Mouse (Mus musculus): ENCODE measurements around the gene Nckap5. TPM values are rescaled to one million over a fixed set of nuclear protein-coding genes. Genes with fewer than 3 reads are reported as not detected.

Nckap5 gene
- polyA plus RNA-seq, 1 experiment from 2014 or later: 17.7 TPM

- H3K4me3 ChIP-seq (replicated peaks): peak overlapping the region; percentile 41
- H3K27ac ChIP-seq: peak overlapping the region; percentile 14; the same call in 1 of the 2 replicates
- H3K9me3 ChIP-seq: no peaks in the 10 kb centered on the region
- peaks cover 12% of the 10 kb centered on the region for H3K27me3 ChIP-seq
- peak overlapping the region; percentile 64 for H3K4me2 ChIP-seq (replicated peaks)
- peak overlapping the region; percentile 48 for H3K9ac ChIP-seq (replicated peaks)
- peak; percentile 86 for ATAC-seq
- 3% methylated on average over 18 of the region's 18 CpGs for WGBS
- peaks cover 22% of the 10 kb centered on the region for H3K4me1 ChIP-seq (replicated peaks)
- H3K36me3 ChIP-seq: no peaks in the 10 kb centered on the region
These were observed 92.9 kb downstream of the Nckap5 start for GRCm38 (mm10) chr1:126737554-126738290.

DNA sequence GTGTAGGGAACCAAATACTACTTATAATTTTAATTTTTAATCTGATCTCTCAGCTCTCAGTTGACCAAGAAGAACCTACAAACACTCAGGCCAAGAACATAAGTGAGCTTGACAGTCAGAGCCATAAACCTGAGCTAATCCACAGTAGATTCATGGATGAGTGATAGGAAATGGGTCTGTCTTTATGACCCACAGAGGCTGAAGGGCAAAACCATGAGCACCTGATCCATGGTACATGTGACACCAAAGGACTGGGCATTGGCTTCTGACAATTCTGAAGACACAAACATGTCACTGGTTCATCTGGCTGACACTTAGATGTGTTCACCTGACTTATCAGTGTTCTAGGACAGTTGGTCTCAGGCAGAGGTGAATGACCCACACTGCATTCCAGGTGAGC is 98.9 kb downstream of the Nckap5 start:
- ATAC-seq: no peak
- no peak overlapping the region for H3K9ac ChIP-seq (replicated peaks)
- peaks cover 12% of the 10 kb centered on the region; the same call in 1 of the 2 replicates for H3K27me3 ChIP-seq
- peaks cover 12% of the 10 kb centered on the region for H3K4me1 ChIP-seq (replicated peaks)
- no peaks in the 10 kb centered on the region for H3K9me3 ChIP-seq
- no peak overlapping the region for H3K4me2 ChIP-seq (replicated peaks)
- no peak overlapping the region for H3K27ac ChIP-seq
- no peaks in the 10 kb centered on the region for H3K36me3 ChIP-seq
- no peak overlapping the region for H3K4me3 ChIP-seq (replicated peaks)

DNA sequence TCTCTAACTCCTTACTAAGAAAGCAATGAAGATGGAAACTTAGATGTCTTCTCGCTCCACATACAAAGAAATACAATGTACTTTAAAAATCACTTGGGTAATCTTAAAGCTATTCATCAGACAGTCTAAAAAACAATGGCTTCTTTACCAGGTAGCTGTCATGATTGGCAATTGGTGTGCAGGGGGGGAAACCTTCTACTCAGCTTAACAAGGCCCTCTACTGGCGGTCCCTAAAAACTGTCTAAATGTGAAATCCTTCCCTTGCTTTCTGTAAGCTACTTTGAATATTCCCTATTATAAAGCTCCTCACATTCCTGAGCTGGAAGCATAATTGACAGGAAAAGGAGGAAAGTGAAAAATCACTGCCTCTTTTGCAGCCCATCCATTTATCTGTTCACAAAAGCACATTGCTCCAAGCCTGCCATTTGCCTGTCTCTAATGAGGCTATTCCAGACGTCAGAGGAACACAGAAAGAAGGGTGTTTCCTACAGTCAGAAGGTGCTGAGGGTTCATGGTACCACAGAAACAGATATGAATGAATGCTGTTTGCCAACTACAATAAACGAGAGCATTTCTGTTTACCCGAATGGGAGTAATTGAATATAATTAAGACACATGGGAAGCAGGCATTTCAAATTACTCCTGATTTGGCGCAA is 104.1 kb downstream of the Nckap5 start:
- 55% methylated on average over 6 of the region's 6 CpGs for WGBS

GRCm38 (mm10) chr1:126725628-126726367 is 104.8 kb downstream of the Nckap5 start:
- no peak overlapping the region for H3K9ac ChIP-seq (replicated peaks)
- H3K27me3 ChIP-seq: 0 out of 2 replicates have a peak, but pooled peaks cover 3% of the 10 kb centered on the region
- WGBS: 73% methylated on average over 9 of the region's 9 CpGs
- no peaks in the 10 kb centered on the region for H3K9me3 ChIP-seq
- no peaks in the 10 kb centered on the region for H3K36me3 ChIP-seq
- H3K4me3 ChIP-seq (replicated peaks): no peak overlapping the region
- peak; percentile 53; the same call in 1 of the 2 replicates for ATAC-seq
- H3K4me1 ChIP-seq (replicated peaks): peaks cover 17% of the 10 kb centered on the region; the same call in 1 of the 2 replicates
- no peak overlapping the region; the same call in 1 of the 2 replicates for H3K27ac ChIP-seq
- H3K4me2 ChIP-seq (replicated peaks): no peak overlapping the region

More for the DNA sequence above, 104.1 kb downstream of the Nckap5 start:
- H3K4me1 ChIP-seq (replicated peaks): peaks cover 17% of the 10 kb centered on the region; the same call in 1 of the 2 replicates
- no peaks in the 10 kb centered on the region for H3K36me3 ChIP-seq
- no peak overlapping the region for H3K27ac ChIP-seq
- H3K4me3 ChIP-seq (replicated peaks): no peak overlapping the region
- H3K9me3 ChIP-seq: no peaks in the 10 kb centered on the region
- no peak overlapping the region for H3K4me2 ChIP-seq (replicated peaks)
- ATAC-seq: 0 out of 2 replicates have a peak, but pooled peaks have one; percentile 56
- H3K27me3 ChIP-seq: 0 out of 2 replicates have a peak, but pooled peaks cover 3% of the 10 kb centered on the region
- no peak overlapping the region for H3K9ac ChIP-seq (replicated peaks)

- Histone ChIP-seq H3K36me3 (no peaks in the 10 kb centered on the region), H3K27ac (no peak overlapping the region), H3K4me3 (replicated peaks) (no peak overlapping the region), H3K4me1 (replicated peaks) (peaks cover 12% of the 10 kb centered on the region; the same call in 1 of the 2 replicates), H3K4me2 (replicated peaks) (no peak overlapping the region), H3K9me3 (no peaks in the 10 kb centered on the region), H3K27me3 (no peaks in the 10 kb centered on the region), H3K9ac (replicated peaks) (no peak overlapping the region)
- ATAC-seq: no peak
- WGBS: 85% methylated on average over 1 of the region's 1 CpGs
These were observed 108.7 kb downstream of the Nckap5 start for GRCm38 (mm10) chr1:126721917-126722316.

DNA sequence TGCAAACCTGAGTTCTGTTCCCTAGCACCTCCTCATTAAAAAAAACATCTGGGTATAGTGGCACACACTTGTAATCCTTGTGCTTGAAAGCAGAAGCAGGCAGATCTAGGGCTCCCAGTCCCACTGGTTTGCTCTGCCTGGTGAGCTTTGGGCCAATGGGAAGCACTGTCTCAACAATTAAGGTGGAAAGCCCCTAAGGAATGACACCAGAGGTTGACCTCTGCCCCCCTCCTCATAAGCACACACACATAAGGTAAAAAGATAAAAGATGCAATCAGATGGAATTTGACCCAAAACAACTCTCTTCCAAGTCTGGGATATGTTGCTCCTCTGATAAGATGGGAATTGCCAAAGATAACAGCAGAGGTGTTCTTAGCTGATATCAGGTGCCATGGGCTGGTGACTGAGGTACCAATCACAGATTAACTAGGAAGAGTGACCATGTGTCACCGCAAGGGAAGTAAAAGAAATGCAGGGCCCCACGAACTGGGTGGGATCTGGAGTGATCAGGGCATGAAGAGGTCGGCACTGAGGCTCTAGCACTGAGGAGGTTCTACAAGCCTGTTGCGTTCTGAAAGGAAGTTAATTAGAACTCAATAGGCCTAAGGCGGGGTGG is 110.8 kb downstream of the Nckap5 start:
- H3K27me3 ChIP-seq: no peaks in the 10 kb centered on the region
- H3K9me3 ChIP-seq: no peaks in the 10 kb centered on the region; the same call in 1 of the 2 replicates
- no peak overlapping the region for H3K4me3 ChIP-seq (replicated peaks)
- H3K36me3 ChIP-seq: no peaks in the 10 kb centered on the region
- H3K27ac ChIP-seq: no peak overlapping the region
- no peak for ATAC-seq
- 76% methylated on average over 5 of the region's 5 CpGs for WGBS
- H3K4me1 ChIP-seq (replicated peaks): no peaks in the 10 kb centered on the region
- H3K4me2 ChIP-seq (replicated peaks): no peak overlapping the region
- H3K9ac ChIP-seq (replicated peaks): no peak overlapping the region

GRCm38 (mm10) chr1:126706611-126707010 is 124.0 kb downstream of the Nckap5 start:
- 94% methylated on average over 16 of the region's 16 CpGs for WGBS
- no peaks in the 10 kb centered on the region for H3K27me3 ChIP-seq
- H3K27ac ChIP-seq: no peak overlapping the region
- H3K4me1 ChIP-seq (replicated peaks): peaks cover 6% of the 10 kb centered on the region; the same call in 1 of the 2 replicates
- H3K4me2 ChIP-seq (replicated peaks): no peak overlapping the region
- no peaks in the 10 kb centered on the region for H3K36me3 ChIP-seq
- no peak for ATAC-seq
- H3K4me3 ChIP-seq (replicated peaks): no peak overlapping the region
- no peaks in the 10 kb centered on the region for H3K9me3 ChIP-seq
- H3K9ac ChIP-seq (replicated peaks): no peak overlapping the region

DNA sequence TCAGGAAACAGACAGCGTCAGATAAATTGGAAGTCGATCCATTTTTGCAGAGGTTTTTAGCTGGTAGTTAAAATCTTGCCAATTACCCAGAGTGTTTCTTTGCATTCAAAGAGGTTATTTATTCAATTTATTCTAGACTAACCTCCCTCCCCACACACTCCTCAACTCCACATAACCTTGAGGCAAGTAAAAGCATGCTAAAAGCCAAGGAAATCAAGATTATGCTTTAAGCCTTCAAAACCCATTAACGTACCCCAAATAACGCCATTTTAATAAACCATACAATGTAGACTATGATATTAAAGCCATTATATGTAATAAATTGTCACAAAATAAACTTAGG is 129.7 kb downstream of the Nckap5 start:
- 66% methylated on average over 4 of the region's 4 CpGs for WGBS
- Histone ChIP-seq H3K4me2 (replicated peaks) (peak overlapping the region; percentile 18; the same call in 1 of the 2 replicates), H3K9me3 (no peaks in the 10 kb centered on the region), H3K4me1 (replicated peaks) (peaks cover 11% of the 10 kb centered on the region), H3K9ac (replicated peaks) (no peak overlapping the region), H3K36me3 (no peaks in the 10 kb centered on the region), H3K27ac (peak overlapping the region; percentile 73), H3K27me3 (no peaks in the 10 kb centered on the region), H3K4me3 (replicated peaks) (no peak overlapping the region)
- no peak for ATAC-seq

DNA sequence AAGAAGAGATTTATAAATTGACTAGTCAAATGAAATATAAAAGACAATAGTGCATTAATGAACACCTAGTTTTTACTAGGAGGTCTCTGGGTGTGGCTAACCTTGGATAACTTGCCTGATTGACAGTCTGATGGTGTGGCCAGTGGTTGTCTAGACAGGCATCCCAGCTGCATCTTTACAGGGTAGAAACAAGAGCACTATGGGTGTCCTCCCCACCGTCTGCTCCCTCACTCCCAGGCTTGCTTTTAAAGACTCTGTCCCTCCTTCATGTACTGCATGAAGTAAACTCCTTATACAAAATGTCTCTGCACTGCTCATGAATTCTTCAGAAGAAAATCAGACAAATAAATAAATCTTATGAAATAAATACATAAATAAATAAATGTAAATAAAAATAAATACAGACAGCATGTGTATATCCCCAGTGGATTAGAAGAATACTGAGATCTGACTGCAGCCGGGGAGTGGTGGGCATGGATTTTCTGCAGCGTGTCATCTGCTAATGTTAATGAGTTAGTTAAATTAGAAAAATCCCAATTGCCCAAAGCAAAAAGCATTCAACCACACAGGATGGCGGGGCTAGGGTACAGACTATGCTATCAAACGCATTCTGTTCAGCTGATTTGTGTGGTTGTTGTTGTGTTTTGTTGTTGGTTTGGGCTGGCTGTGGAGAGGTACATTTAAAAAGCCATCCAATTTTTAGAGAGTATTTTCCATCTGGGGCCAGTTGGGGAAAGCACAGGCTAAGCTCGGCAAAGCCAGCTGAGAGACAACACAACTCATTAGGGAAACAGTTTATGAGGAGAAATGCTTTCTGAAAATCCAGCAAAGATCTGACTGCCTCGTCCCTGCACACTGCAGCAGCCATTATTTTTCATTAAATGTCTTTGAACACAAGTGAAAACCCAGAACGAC is 130.3 kb downstream of the Nckap5 start:
- WGBS: 29% methylated on average over 8 of the region's 8 CpGs
- peak; percentile 74 for ATAC-seq
- no peak overlapping the region for H3K4me3 ChIP-seq (replicated peaks)
- H3K4me2 ChIP-seq (replicated peaks): peak overlapping the region; percentile 18
- peaks cover 11% of the 10 kb centered on the region for H3K4me1 ChIP-seq (replicated peaks)
- 0 out of 2 replicates have a peak overlapping the region, but pooled peaks have one; percentile 19 for H3K9ac ChIP-seq (replicated peaks)
- peak overlapping the region; percentile 73 for H3K27ac ChIP-seq
- no peaks in the 10 kb centered on the region for H3K27me3 ChIP-seq
- no peaks in the 10 kb centered on the region for H3K9me3 ChIP-seq
- H3K36me3 ChIP-seq: no peaks in the 10 kb centered on the region

DNA sequence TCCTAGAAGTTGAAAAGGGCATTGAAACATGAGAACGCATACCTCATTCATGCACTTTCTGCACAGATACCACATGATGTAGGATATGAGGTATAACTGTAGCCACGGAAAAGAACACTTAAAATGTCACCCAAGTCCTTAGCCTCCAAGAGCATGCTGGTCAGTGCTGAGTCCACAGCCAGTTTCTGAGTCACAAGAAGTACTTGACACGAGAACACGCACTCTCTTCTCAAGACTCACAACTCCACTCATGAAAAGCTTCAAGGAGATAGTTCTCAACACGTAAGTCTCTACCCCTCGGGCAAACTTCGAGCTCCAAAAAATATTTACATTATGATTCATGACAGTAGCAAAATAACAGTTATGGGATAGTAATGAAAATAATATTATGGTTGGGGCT is 137.0 kb downstream of the Nckap5 start:
- no peaks in the 10 kb centered on the region for H3K9me3 ChIP-seq
- H3K9ac ChIP-seq (replicated peaks): no peak overlapping the region
- WGBS: 96% methylated on average over 7 of the region's 7 CpGs
- ATAC-seq: no peak
- no peak overlapping the region for H3K27ac ChIP-seq
- no peak overlapping the region for H3K4me3 ChIP-seq (replicated peaks)
- H3K4me2 ChIP-seq (replicated peaks): no peak overlapping the region
- H3K4me1 ChIP-seq (replicated peaks): peaks cover 7% of the 10 kb centered on the region
- no peaks in the 10 kb centered on the region for H3K27me3 ChIP-seq
- H3K36me3 ChIP-seq: no peaks in the 10 kb centered on the region

GRCm38 (mm10) chr1:126688593-126688992 is 142.0 kb downstream of the Nckap5 start:
- Histone ChIP-seq H3K27ac (peak overlapping the region; percentile 57; the same call in 1 of the 2 replicates), H3K4me3 (replicated peaks) (no peak overlapping the region), H3K4me2 (replicated peaks) (no peak overlapping the region), H3K9ac (replicated peaks) (no peak overlapping the region), H3K27me3 (no peaks in the 10 kb centered on the region), H3K9me3 (no peaks in the 10 kb centered on the region), H3K4me1 (replicated peaks) (peaks cover 29% of the 10 kb centered on the region), H3K36me3 (no peaks in the 10 kb centered on the region)
- 52% methylated on average over 5 of the region's 5 CpGs for WGBS
- 0 out of 2 replicates have a peak, but pooled peaks have one; percentile 16 for ATAC-seq
